Mouse (Mus musculus) liver, embryonic 14.5 days (tissue): ENCODE measurements around the gene Kif21a.

Experiments
- CTCF ChIP-seq: IDR thresholded peaks from 2 replicates; pipeline ENCODE4 v1.5.1; 2016; ENCODE audit warnings: antibody characterized with exemption, low read depth, control low read depth
- EP300 ChIP-seq: IDR thresholded peaks from 2 replicates; pipeline ENCODE4 v1.6.1; 2016; ENCODE audit warnings: antibody characterized with exemption, low read depth

- TF ChIP-seq CTCF (no peak), EP300 (no peak)
Measured at GRCm38 (mm10) chr15:91063845-91064244, 14.1 kb upstream of the Kif21a start.
